Mouse (Mus musculus): ENCODE data around the gene Hint1. TPM values are rescaled to one million over a fixed set of nuclear protein-coding genes. Genes with fewer than 3 reads are reported as not detected.
"Not testable (repeated sequence)": the region's sequence is repeated elsewhere in the genome, so short reads cannot be mapped to it uniquely, and the experiment has no call there.

Gene Hint1
- 100 to 1,000 TPM; 347 to 382 TPM for total RNA-seq (2021)
- long read RNA-seq, experiment 1, transcript Hint1-201 (3 exons, 636 nt), result major isoform, 54 of 55 reads
- long read RNA-seq, experiment 1, partial matches to known transcripts, result 0 of 55 reads
- long read RNA-seq, experiment 1, other reads (novel, unspliced or antisense), result 1 of 55 reads
- long read RNA-seq, experiment 2, transcript Hint1-201 (3 exons, 636 nt), result major isoform, 219 of 237 reads
- long read RNA-seq, experiment 2, partial matches to known transcripts, result 15 of 237 reads
- long read RNA-seq, experiment 2, other reads (novel, unspliced or antisense), result 3 of 237 reads

DNA sequence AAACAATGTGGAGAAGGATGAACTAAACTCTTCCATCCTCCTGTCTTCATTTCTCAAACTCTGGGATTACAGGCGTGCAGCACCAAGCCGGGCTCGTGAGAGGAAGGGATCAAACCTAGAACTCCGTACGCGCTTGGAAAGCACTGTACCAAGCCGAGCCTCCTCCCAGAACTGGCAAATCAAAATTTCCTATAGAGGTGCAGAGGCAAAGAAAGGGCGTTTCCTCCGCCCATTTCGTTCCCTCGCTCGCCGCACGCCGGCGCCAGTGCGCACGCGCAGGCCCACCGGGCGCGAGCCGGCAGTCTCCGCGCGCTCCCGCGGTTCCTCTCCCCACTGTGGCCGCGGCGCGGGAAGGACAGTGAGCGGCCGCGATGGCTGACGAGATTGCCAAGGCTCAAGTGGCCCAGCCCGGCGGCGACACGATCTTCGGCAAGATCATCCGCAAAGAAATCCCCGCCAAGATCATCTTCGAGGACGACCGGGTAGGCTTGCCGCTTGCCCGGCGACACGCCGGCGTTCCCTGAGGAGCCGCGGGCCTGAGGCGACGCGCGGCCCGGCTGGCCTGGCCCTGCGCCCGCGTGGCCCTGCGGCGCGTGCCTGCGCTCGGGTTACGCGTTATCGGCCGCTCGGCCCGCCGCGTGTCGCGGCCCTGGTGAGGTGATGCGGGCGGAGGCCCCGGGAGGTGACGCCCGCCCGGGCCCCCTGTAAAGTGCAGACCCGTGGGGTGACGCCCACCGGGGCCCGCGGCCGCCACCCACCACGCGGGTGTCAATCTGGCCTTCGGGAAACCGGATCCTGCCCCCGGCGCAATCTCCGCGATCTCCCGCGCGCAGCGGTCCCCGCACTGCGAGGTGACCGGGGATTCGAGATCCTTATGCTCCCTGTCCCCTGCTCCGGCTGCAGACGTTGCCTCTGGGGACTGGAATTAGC is at the start of gene Hint1:
Hint1 (plus strand) TSS at position 265 of the 930 bp plus-strand sequence.
- DNase-seq (ENCODE audit: low spot score in 2 of 2), result peak; percentile 96

DNA sequence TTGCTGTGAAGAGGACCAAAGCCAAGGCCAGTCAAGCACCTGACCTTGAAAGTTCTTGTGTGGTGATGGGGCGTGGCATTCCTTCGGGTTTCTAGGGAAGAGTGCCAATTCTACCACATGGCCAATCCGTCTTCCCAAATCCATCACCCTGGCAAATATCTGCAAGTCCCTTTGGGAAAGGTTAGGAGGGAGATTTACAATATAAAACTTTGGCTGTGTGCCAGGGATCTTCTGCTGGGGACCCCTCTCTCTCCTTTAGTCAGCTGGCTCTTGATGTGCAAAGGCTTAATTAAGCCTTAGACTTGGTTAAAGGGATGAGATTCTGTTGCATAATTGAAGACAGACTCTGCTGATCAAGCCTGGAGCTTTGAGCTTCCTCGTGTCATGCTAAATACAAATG is 48.7 kb upstream of the Hint1 start:
- DNase-seq (ENCODE audit: low spot score in 2 of 2), result no peak

DNA sequence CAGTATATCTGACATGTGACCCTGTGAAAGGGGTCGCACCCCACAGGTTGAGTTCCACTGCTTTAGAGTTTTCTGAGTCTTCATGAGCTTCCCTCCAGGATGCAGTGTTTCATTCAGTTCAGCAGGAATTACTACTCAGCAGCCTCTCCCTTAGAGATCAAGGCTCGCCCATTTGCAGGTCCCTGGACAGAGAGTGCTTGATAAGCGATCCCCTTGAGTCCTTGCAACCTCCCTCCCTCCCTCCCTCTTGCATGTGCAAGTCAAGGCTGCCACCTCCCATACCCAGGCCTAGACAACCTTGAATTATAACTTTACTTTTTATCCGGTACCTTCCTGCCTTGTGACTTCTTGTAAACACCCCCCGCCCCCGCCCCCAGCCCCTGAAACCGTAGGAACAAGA is 46.7 kb upstream of the Hint1 start:
- DNase-seq (ENCODE audit: low spot score in 2 of 2), result no peak

DNA sequence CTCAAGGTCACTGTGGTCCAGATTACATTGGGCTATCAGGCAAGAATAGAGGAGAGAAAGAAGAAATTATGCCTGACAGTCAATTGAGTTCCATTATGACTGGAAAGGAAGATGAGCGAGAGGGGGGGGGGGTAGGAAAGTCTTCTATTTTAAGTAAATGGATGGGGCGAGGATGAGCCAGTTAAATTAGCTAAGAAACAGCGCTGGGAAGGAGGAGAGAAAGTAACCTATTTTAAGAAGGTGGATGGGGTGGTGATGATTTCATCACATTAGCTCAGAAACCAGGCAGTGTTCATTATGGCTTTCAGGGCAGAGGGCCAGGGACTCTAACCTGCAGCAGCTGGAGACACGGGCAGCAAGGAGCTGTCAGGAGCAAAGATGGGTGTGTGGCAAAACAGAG is 42.7 kb upstream of the Hint1 start:
- DNase-seq (ENCODE audit: low spot score in 2 of 2), result no peak

DNA sequence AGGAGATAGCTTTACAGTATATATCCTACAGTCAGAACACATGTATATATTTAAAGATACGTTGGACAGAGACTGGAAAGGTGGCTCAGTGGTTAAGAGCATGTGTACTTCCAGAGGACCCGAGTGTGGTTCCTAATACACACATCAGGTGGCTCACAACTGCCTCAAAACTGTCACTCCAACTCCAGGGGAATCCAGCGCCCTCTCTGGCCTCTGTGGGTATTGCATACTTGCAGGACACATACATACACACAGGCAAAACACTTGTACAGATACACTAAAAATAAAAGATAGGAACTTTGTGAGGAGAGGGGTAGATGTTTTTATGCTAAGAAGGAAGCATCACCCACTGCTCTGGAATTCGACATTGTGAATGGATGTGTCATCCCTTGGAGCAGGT is 40.4 kb upstream of the Hint1 start:
- DNase-seq (ENCODE audit: low spot score in 2 of 2), result no peak

DNA sequence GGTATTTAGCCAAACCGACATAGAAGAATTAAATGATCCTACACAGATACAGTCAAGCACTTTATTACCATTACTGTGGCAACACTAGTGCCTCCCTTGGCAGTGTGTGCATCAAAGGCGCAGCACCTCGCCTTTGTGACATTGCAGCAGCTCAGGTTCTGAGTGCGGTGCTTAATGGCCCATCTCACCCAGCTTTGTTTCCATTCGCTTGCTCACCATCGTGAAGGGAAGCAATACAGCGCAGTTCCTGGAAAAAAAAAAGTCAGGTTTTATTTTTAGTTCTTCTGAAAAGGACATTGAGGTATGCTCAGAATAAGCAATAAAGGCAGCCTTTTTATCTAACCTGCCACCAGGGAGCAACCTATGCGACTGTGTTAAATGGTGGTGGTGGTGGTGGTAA is 39.4 kb upstream of the Hint1 start:
- DNase-seq (ENCODE audit: low spot score in 2 of 2), result no peak

DNA sequence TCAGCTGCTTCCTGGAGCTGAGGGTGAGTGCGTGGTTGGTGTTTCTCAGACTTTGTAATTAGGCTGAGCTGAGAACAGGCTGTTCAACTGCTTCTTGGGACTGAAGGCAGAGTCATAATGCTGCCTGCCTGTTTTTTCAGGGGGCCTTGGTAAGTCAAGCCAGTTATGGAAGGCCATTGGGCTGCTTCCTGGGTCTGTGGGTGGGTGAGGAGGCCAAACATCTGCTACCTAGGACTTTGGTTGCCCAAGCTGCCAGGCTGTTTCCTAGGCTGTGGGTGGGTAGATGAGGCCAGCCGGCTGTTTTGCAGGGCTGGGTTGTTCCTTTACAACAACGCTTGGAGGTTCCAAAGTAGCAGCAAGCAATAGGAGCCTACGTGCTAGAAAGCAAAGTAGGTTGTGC is 32.4 kb upstream of the Hint1 start:
- DNase-seq (ENCODE audit: low spot score in 2 of 2), result no peak

DNA sequence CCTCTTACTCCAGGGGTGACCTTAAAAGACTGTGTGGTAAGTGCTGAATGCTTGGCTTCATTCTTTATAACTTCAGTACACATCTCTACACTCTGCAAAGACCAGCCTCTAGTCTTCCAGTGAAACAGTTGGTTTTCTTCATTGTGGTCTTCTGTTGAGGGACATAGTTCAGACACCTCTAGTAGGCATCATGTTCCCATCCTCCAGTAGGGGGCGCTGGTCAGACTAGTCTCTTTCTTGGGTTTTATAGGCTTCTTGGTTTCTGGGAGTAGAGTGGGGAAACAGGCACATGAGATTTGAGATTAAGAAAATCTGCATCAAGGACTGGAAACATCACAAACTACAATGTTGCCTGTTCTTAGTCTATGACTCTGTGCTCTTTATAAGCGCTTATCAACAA is 31.6 kb upstream of the Hint1 start:
- DNase-seq (ENCODE audit: low spot score in 2 of 2), result no peak

DNA sequence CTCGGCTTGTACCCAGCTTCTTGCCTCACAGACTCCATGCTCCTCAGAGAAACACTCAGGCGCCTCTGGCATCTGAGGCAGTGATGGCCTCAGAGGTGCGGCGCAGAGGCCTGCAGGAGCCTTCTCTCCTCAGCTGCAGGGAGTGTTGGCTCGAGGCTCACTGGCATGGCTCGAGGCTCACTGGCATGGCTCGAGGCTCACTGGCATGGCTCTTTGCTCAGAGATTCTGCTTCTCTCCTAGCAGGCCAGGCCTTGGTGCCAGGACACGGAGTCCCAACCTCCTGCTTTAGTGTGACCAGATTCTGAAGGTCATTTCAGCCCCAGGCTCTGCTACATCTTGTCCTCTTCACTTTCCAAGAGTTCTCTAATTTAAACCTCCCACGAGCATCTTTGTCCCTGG is 30.1 kb upstream of the Hint1 start:
- peak in 1 of 2 experiments; percentile 42 for DNase-seq (ENCODE audit: low spot score in 2 of 2)

DNA sequence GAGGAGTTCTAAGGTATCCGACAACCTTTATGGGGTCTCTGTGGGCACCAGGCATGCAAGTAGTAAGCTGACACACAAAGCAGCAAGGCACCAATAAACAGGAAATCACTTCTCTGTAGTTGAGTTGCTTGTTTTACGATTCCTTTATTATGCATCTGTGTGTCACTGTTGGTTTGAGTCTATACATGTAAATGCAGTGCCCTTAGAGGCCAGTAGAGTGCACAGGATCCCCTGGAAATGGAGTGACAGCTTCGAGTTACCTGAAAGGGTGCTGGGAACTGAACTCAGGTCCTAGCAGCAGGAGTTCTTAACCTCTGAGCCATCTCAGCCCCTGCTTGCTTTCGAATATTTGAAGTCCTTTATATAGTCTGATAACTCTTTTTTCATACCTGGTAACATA is 26.5 kb upstream of the Hint1 start:
- no peak for DNase-seq (ENCODE audit: low spot score in 2 of 2)

DNA sequence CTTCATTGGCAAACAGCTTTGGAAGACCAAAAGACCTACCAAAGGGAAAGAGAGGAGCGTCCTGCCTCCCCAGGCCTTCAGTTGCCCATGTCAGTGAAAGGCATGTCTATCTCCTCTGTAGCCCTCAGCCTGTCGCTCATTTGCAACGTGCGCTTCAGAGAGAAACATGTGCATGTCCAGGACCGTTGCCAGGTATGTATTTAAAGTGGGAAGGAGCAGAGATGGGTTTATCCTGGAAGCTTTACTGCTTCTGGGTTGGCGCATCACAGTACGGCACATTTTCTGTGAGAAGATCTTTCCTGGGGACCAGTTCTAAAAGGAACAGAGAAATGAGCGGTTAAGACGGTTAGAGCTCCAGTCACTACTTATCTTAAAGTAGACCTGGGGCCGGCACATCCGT is 25.3 kb upstream of the Hint1 start:
- DNase-seq (ENCODE audit: low spot score in 2 of 2), result no peak

DNA sequence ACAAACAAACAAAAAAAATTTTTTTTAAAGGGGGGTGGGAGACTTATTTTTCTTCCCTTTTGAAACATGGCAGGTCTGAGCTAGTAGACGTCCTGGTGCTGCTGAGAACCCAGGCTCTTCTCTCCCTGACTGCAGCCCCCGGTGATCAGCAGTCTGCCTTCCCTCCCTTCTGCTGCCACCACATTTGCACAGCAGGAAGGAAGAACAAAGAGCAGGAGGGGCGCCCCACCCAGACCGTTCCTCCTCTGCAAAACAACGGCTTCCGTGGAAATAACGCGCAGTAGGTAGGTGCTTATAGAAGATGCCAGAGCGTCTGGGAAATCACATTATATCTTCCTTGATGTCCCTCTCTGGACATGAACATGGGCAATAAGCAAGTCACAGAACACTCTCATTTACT is 21.8 kb upstream of the Hint1 start:
- DNase-seq (ENCODE audit: low spot score in 2 of 2), result no peak

DNA sequence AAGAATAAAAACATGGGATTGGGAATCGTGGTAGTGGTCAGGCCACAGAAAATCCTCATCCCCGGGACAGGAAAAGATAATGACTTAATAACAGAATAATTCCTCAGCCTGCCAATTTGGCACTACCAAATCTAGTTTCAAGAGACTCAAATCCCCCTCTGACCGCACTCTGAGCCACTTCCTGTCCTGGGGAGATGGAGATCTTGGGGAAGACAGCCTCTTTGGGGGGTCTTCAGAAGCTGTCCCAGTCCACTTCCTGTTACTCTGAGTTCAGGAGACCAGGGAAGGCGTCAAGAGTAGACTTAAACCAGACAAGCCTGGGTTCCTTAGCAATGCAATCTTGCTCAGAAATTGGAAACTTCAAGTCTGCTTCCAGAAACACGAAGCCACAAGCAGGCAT is 21.2 kb upstream of the Hint1 start:
- DNase-seq (ENCODE audit: low spot score in 2 of 2), result no peak

DNA sequence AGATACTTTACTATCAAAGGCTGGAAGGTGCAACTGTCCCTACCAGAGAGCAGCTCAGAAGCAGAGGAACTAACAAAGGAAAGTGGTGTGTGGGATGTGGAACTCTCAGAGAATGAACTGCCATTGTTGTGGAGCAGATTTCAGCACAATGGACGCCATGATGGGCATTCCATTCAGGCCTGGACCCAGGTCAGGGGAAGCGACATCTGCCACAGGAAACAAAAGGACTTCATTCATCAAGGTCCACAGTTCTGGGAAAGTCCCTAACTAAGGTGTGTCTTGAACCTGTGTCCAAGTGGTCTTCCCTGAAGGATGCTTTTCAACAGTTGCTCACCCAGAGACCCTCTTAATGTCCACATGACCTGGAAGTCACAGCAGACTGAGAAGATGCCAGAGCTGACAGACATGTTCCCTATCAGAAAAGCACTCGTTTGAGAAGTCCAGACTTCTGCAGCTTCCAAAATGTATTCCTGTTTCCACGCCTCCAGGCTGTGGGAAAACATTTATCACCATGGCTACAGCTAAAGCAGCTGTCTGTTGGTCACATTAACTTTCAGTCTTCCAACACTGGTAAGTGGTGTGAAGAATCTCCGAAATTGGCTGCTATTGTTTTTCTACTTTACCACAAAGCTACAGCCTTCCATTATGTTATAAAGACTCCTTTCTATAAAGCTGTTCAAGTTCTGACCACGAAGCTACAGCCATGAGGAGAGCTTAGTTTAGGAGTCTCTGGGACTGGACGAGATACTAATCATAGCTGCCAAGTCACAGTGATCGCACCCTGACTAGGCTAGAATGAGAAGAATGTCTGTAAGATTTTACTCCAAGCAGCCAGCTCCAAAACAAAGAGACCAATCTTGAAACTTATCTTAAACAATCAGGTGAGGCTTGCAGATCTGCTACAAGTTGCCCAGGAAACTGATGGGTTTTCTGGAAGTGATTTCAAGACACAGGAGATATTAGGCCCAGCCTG is 20.4 kb upstream of the Hint1 start:
- DNase-seq (ENCODE audit: low spot score in 2 of 2), result no peak

DNA sequence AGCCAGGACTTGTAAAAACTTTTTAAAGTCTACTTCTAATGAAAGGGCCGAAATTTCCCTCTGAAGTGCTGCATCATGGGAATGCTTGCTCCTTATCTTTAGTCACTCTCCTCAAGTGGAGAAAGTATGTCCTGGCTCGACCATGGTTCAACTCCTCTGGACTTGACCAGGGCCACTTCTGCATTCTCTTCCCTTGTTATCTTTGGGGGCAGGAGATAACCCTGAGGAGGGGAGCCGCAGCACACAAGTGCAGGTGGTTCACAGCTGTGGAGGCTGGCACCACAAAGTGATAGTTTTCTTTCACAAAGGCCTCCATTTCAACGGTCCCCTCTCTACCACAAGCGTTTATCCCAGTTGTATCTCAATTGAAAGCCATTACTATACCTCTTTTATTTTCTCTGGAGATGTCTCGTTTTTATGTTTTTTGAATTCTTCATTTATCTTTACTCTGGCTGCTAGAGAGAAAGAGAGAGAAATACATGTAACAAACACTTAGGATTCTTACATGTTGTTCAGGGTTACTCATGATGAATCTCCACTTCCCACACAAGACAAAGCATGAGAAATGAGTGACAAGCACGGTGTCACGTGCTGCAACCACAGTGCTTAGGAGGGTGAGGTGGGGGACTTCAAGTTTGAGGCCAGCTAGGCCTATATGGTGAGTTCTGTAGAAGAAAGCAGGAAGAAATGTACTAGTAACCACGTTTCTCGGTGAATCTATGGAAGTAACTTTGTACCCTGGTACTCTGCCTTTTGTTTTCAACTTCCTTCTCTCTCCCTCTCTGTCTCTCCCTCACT is 16.0 kb upstream of the Hint1 start:
- no peak for DNase-seq (ENCODE audit: low spot score in 2 of 2)

DNA sequence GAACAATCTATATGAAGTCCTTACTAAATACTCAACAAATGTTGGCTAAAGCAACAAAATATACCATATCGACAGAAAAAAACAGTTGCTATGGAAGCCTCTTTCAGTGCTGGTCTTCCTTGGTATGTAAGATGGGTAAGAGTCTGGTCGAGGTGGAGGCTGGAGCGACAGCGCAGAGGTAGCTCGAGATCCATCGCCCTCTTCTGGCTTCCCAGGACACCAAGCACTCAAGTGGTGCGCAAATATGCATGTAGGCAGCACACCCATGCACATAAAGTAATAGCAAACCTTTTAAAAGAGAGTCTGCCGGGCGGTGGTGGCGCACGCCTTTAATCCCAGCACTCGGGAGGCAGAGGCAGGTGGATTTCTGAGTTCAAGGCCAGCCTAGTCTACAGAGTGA is 14.5 kb upstream of the Hint1 start:
- no peak for DNase-seq (ENCODE audit: low spot score in 2 of 2)

DNA sequence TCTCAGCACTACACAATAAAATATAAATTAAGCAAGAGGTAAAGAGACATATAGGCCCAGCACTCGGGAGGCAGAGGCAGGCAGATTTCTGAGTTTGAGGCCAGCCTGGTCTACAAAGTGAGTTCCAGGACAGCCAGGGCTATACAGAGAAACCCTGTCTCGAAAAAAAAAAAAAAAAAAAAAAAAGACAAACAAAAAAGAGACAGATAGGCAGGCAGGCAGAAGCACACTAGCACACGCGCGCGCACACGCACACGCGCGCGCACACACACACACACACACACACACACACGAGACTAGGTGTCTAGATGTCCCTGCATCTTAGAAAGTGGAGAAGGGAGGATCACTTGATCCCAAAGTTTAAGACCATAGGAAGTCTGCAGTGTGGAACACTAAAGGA is 7.3 kb upstream of the Hint1 start:
- not testable (repeated sequence) for DNase-seq (ENCODE audit: low spot score in 2 of 2)

DNA sequence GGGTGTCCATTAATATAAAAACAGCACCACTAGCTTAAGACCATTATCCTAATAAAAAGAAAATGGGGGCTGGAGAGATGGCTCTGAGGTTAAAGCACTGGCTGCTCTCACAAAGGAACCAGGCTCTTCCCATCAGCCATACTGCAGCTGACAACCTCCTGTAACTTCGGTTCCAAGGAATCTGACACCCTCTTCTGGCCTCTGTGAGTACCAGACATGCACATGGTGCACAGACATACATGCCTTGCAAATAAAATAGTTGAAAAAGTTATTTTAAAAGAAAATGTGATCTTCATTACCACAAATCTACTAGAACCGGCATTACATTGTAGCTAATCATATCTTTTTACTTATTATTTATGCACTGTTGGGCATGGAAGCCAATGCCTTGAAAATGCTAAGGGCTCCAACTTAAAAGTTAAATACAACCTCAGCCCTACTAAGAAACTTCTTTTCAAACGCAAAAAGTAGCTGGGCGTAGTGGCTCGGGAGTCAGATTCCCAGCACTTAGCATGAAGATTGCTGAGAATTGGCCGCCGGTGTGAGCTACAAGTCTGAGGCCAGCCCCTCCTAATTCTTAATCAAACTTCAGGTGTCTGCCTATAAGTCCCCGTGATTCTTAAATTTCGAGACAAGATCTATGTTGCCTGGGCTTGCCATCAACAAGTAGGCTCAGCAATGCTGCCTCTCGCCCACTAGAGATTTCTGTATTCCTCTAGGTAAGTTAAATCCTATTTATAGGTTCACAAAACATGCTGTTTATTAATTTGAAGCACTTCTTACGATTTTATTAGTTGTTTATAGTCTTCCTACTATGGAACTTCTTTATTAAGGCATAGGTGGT is 6.6 kb upstream of the Hint1 start:
- no peak for DNase-seq (ENCODE audit: low spot score in 2 of 2)

DNA sequence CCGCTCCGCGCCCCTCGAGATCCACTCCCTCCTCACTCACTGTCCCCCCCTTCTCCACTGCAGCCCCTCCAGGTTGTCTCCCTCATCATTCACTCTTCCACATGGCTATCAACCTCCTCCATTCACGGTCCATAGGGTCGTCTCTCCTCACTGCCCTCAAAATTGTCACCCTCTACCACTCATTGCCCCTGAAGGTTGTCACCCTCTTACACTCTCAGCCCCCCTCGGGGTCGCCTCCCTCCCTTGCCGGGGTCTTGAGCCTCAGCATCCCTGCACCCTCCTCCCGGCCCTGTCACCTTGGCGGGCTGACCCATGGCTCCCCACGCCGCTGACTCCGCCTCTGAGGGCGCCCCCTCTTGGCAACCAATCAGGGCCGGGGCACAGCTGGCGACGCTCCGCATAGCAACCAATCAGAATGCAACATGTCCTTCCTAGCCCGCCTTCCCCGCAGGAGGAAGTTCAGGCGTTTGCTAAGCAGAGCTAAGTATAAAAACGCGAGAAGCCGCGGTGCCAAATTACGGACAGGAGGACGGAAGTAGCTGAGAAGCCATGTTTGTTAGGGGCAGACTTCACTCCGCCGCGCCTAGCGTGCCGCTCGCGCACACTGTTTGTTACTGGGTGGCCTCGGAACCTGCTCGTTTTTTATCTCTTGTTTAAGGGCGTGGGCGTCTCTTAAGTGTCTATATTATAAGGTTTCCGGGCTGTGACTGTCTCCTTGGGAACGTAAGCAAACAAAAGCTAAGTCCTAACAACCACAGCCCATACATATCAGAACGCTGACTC is 5.7 kb upstream of the Hint1 start, which contains the start of gene Lyrm7:
Lyrm7 (minus strand) TSS at position 661 of the 783 bp plus-strand sequence.
- peak; percentile 93 to 94 for DNase-seq (ENCODE audit: low spot score in 2 of 2)
